Mouse (Mus musculus) kidney, embryonic 15.5 days (tissue): ENCODE results near the gene Slc25a11. TPM values are rescaled to one million over a fixed set of nuclear protein-coding genes. Genes with fewer than 3 reads are reported as not detected.

ENCODE experiments used
- ATAC-seq: fragments of 200-750 bp; cut with Nextera tagmentation; replicated peaks from 2 replicates; pipeline ENCODE4 v1.8.0; 2017; ENCODE audit warnings: moderate TSS enrichment; ENCODE audit not compliant: low FRiP score
- H3K27ac ChIP-seq: fragments of 300-500 bp; sonication (generic); 2 replicates; pipeline ENCODE4 v1.5.1; 2015; ENCODE audit warnings: mild to moderate bottlenecking, inconsistent platforms
- H3K27me3 ChIP-seq: fragments of 300-500 bp; sonication (generic); 2 replicates; pipeline ENCODE4 v1.6.1; 2015; ENCODE audit warnings: inconsistent platforms
- H3K36me3 ChIP-seq: fragments of 300-500 bp; sonication (generic); 2 replicates; pipeline ENCODE4 v1.6.1; 2015; ENCODE audit warnings: inconsistent platforms
- H3K4me1 ChIP-seq: fragments of 300-500 bp; sonication (generic); 2 replicates; pipeline ENCODE4 v1.6.1; 2015; ENCODE audit warnings: inconsistent platforms
- H3K4me2 ChIP-seq: fragments of 300-500 bp; sonication (generic); 2 replicates; pipeline ENCODE4 v1.6.1; 2015; ENCODE audit warnings: moderate library complexity, mild to moderate bottlenecking, inconsistent platforms
- H3K4me3 ChIP-seq: fragments of 300-500 bp; sonication (generic); replicated peaks from 2 replicates; pipeline ENCODE4 v1.5.1; 2015; ENCODE audit warnings: mild to moderate bottlenecking, inconsistent platforms
- H3K9ac ChIP-seq: fragments of 300-500 bp; sonication (generic); 2 replicates; pipeline ENCODE4 v1.6.1; 2015; ENCODE audit warnings: mild to moderate bottlenecking, inconsistent platforms
- H3K9me3 ChIP-seq: fragments of 300-500 bp; sonication (generic); replicated peaks from 2 replicates; pipeline ENCODE4 v1.6.1; 2016; ENCODE audit warnings: inconsistent platforms
- WGBS: fragments of 180-500 bp; shearing (Covaris S2); methylation state at CpG from one replicate; pipeline ENCODE4 v1.1.7; 2015; ENCODE audit warnings: mixed read lengths; 5-methylcytosine and 5-hydroxymethylcytosine counted together
- polyA plus RNA-seq: library from polyadenylated mRNA; unstranded; fragments of >200 nt; fragmentation: Nextera tagmentation; extraction: Ambion mirVana; gene quantifications from 2 replicates; pipeline ENCODE4 v1.2.1, GENCODE M21; 2015

Gene Slc25a11
- polyA plus RNA-seq, 1 experiment from 2014 or later, result 186 TPM

- WGBS, result under 1% methylated on average over 61 of the region's 61 CpGs
- H3K4me1 ChIP-seq, result peaks cover 72% of the 10 kb centered on the region
Measured at GRCm38 (mm10) chr11:70654198-70654922, 7.1 kb upstream of the Slc25a11 start, which contains the start of gene Pfn1. Gene Pfn1, minus strand, starts transcription at chr11:70654644.

GRCm38 (mm10) chr11:70653345-70654197 is 6.3 kb upstream of the Slc25a11 start:
- Histone ChIP-seq H3K4me3 (peak overlapping the region; percentile 100), H3K36me3 (peaks cover 46% of the 10 kb centered on the region), H3K9me3 (no peaks in the 10 kb centered on the region), H3K4me1 (peaks cover 76% of the 10 kb centered on the region), H3K4me2 (peak overlapping the region; percentile 95), H3K9ac (peak overlapping the region; percentile 99), H3K27ac (peak overlapping the region; percentile 99), H3K27me3 (no peaks in the 10 kb centered on the region)
- peak; percentile 54 for ATAC-seq
- under 1% methylated on average over 63 of the region's 63 CpGs for WGBS

More at GRCm38 (mm10) chr11:70654198-70654922, 7.1 kb upstream of the Slc25a11 start, which contains the start of gene Pfn1:
- Histone ChIP-seq H3K27me3 (no peaks in the 10 kb centered on the region), H3K9me3 (no peaks in the 10 kb centered on the region), H3K4me3 (peak within 1 kb of the TSS; percentile 100), H3K4me2 (peak within 1 kb of the TSS; percentile 95), H3K9ac (peak within 1 kb of the TSS; percentile 99), H3K27ac (peak within 1 kb of the TSS; percentile 99), H3K36me3 (peaks cover 41% of the 10 kb centered on the region)
- peak; percentile 36 for ATAC-seq

GRCm38 (mm10) chr11:70652884-70653344 is 5.6 kb upstream of the Slc25a11 start:
- Histone ChIP-seq H3K9ac (peak overlapping the region; percentile 99), H3K4me3 (peak overlapping the region; percentile 100), H3K9me3 (no peaks in the 10 kb centered on the region), H3K36me3 (peaks cover 51% of the 10 kb centered on the region), H3K27me3 (no peaks in the 10 kb centered on the region), H3K4me1 (peaks cover 76% of the 10 kb centered on the region), H3K27ac (peak overlapping the region; percentile 99), H3K4me2 (peak overlapping the region; percentile 95)
- ATAC-seq, result no peak
- 33% methylated on average over 6 of the region's 6 CpGs for WGBS

- no peak for ATAC-seq
- Histone ChIP-seq H3K9ac (peak overlapping the region; percentile 99), H3K4me3 (peak overlapping the region; percentile 100), H3K27ac (peak overlapping the region; percentile 99), H3K27me3 (no peaks in the 10 kb centered on the region), H3K9me3 (no peaks in the 10 kb centered on the region), H3K4me1 (peaks cover 73% of the 10 kb centered on the region), H3K36me3 (peaks cover 51% of the 10 kb centered on the region), H3K4me2 (peak overlapping the region; percentile 95)
- 47% methylated on average over 12 of the region's 12 CpGs for WGBS
Measured at GRCm38 (mm10) chr11:70652029-70652883, 5.0 kb upstream of the Slc25a11 start.

GRCm38 (mm10) chr11:70651391-70651790 is 4.1 kb upstream of the Slc25a11 start:
- H3K9ac ChIP-seq, result no peak overlapping the region
- 83% methylated on average over 2 of the region's 2 CpGs for WGBS
- 0 out of 2 replicates have a peak overlapping the region, but pooled peaks have one; percentile 2 for H3K4me3 ChIP-seq
- H3K4me2 ChIP-seq, result peak overlapping the region; percentile 95
- H3K9me3 ChIP-seq, result no peaks in the 10 kb centered on the region
- no peaks in the 10 kb centered on the region for H3K27me3 ChIP-seq
- peaks cover 51% of the 10 kb centered on the region for H3K36me3 ChIP-seq
- H3K4me1 ChIP-seq, result peaks cover 65% of the 10 kb centered on the region
- ATAC-seq, result no peak
- no peak overlapping the region for H3K27ac ChIP-seq

- no peaks in the 10 kb centered on the region for H3K9me3 ChIP-seq
- H3K27me3 ChIP-seq, result no peaks in the 10 kb centered on the region
- 71% methylated on average over 12 of the region's 12 CpGs for WGBS
- H3K4me1 ChIP-seq, result peaks cover 65% of the 10 kb centered on the region
- peak overlapping the region; percentile 95; the same call in 1 of the 2 replicates for H3K4me2 ChIP-seq
- H3K4me3 ChIP-seq, result peak overlapping the region; percentile 4; the same call in 1 of the 2 replicates
- H3K27ac ChIP-seq, result peak overlapping the region; percentile 35; the same call in 1 of the 2 replicates
- ATAC-seq, result no peak
- no peak overlapping the region for H3K9ac ChIP-seq
- H3K36me3 ChIP-seq, result peaks cover 54% of the 10 kb centered on the region
Measured at GRCm38 (mm10) chr11:70650322-70651175, 3.3 kb upstream of the Slc25a11 start.

GRCm38 (mm10) chr11:70649185-70649734 is 2.0 kb upstream of the Slc25a11 start:
- Histone ChIP-seq H3K36me3 (peaks cover 67% of the 10 kb centered on the region), H3K9ac (peak overlapping the region; percentile 87; the same call in 1 of the 2 replicates), H3K4me1 (peaks cover 66% of the 10 kb centered on the region), H3K9me3 (no peaks in the 10 kb centered on the region), H3K4me2 (peak overlapping the region; percentile 96), H3K4me3 (peak overlapping the region; percentile 84), H3K27ac (no peak overlapping the region), H3K27me3 (no peaks in the 10 kb centered on the region)
- no peak for ATAC-seq
- 71% methylated on average over 8 of the region's 8 CpGs for WGBS

- ATAC-seq, result no peak
- Histone ChIP-seq H3K27me3 (no peaks in the 10 kb centered on the region), H3K4me3 (peak overlapping the region; percentile 84), H3K36me3 (peaks cover 74% of the 10 kb centered on the region), H3K27ac (peak overlapping the region; percentile 99; the same call in 1 of the 2 replicates), H3K9ac (peak overlapping the region; percentile 87), H3K4me1 (peaks cover 66% of the 10 kb centered on the region), H3K9me3 (no peaks in the 10 kb centered on the region), H3K4me2 (peak overlapping the region; percentile 96)
- 80% methylated on average over 4 of the region's 4 CpGs for WGBS
Measured at GRCm38 (mm10) chr11:70648512-70648911, 1.2 kb upstream of the Slc25a11 start.

- 3% methylated on average over 28 of the region's 28 CpGs for WGBS
- peaks cover 64% of the 10 kb centered on the region for H3K4me1 ChIP-seq
- ATAC-seq, result peak; percentile 17; the same call in 1 of the 2 replicates
Measured at GRCm38 (mm10) chr11:70647716-70648420, 589 bp upstream of the Slc25a11 start.

GRCm38 (mm10) chr11:70646259-70646555 is 1.1 kb downstream of the Slc25a11 start:
- H3K27ac ChIP-seq, result peak overlapping the region; percentile 93
- peaks cover 64% of the 10 kb centered on the region for H3K36me3 ChIP-seq
- H3K4me1 ChIP-seq, result peaks cover 48% of the 10 kb centered on the region
- H3K4me2 ChIP-seq, result peak overlapping the region; percentile 82
- H3K4me3 ChIP-seq, result peak overlapping the region; percentile 84
- H3K27me3 ChIP-seq, result no peaks in the 10 kb centered on the region
- ATAC-seq, result no peak
- WGBS, result 10% methylated on average over 3 of the region's 3 CpGs
- H3K9ac ChIP-seq, result peak overlapping the region; percentile 76
- H3K9me3 ChIP-seq, result no peaks in the 10 kb centered on the region

More at GRCm38 (mm10) chr11:70647716-70648420, 589 bp upstream of the Slc25a11 start:
- peak overlapping the region; percentile 87 for H3K9ac ChIP-seq
- H3K9me3 ChIP-seq, result no peaks in the 10 kb centered on the region
- peak overlapping the region; percentile 96 for H3K4me2 ChIP-seq
- no peaks in the 10 kb centered on the region for H3K27me3 ChIP-seq
- peaks cover 77% of the 10 kb centered on the region for H3K36me3 ChIP-seq
- H3K27ac ChIP-seq, result peak overlapping the region; percentile 99
- H3K4me3 ChIP-seq, result peak overlapping the region; percentile 84
